Mouse (Mus musculus): Measurements from ENCODE around the gene Prkag1. TPM values are rescaled to one million over a fixed set of nuclear protein-coding genes. Genes with fewer than 3 reads are reported as not detected.
"Not testable (repeated sequence)": the region's sequence is repeated elsewhere in the genome, so short reads cannot be mapped to it uniquely, and the experiment has no call there.

Prkag1 gene
- total and polyA plus RNA-seq, 2 experiments from 2014 or later, result 45.1 to 50.6 TPM

GRCm38 (mm10) chr15:98821403-98821802 lies 9.9 kb downstream of the Prkag1 start:
- no peak overlapping the region for H3K4me2 ChIP-seq (ENCODE audit: low read depth, low read length, poor library complexity, severe bottlenecking)
- no peak overlapping the region for H3K27ac ChIP-seq (ENCODE audit: low read depth, low read length)
- no peak overlapping the region for H3K9ac ChIP-seq (replicated peaks; ENCODE audit: low read length, poor library complexity, severe bottlenecking)
- no peaks in the 10 kb centered on the region for H3K27me3 ChIP-seq (ENCODE audit: insufficient read depth, low read length)
- peaks cover 10% of the 10 kb centered on the region; the same call in 1 of the 2 replicates for H3K36me3 ChIP-seq (ENCODE audit: insufficient read depth, low read length)
- ATAC-seq (ENCODE audit: low FRiP score) (no peak), DNase-seq (ENCODE audit: low spot score) (no peak)
- H3K4me1 ChIP-seq (ENCODE audit: insufficient read depth, low read length), result no peaks in the 10 kb centered on the region
- TF ChIP-seq CTCF (IDR thresholded peaks at IDR 0.05), result peak; percentile 49
- 30% methylated on average over 10 of the region's 10 CpGs for WGBS
- H3K4me3 ChIP-seq (ENCODE audit: low read depth, low read length), result no peak overlapping the region
- no peaks in the 10 kb centered on the region for H3K9me3 ChIP-seq (ENCODE audit: low read length)

- no peak for TF ChIP-seq CTCF (IDR thresholded peaks at IDR 0.05)
- WGBS, result 87% methylated on average over 4 of the region's 4 CpGs
Observed at GRCm38 (mm10) chr15:98820937-98821336, 10.4 kb downstream of the Prkag1 start.

GRCm38 (mm10) chr15:98818171-98818570 lies 13.2 kb downstream of the Prkag1 start:
- no peaks in the 10 kb centered on the region for H3K27me3 ChIP-seq (ENCODE audit: insufficient read depth, low read length)
- WGBS, result 93% methylated on average over 7 of the region's 7 CpGs
- H3K27ac ChIP-seq (ENCODE audit: low read depth, low read length), result no peak overlapping the region
- DNase-seq (ENCODE audit: low spot score) (no peak), ATAC-seq (ENCODE audit: low FRiP score) (no peak)
- no peak overlapping the region for H3K4me2 ChIP-seq (ENCODE audit: low read depth, low read length, poor library complexity, severe bottlenecking)
- no peaks in the 10 kb centered on the region for H3K4me1 ChIP-seq (ENCODE audit: insufficient read depth, low read length)
- H3K4me3 ChIP-seq (ENCODE audit: low read depth, low read length), result no peak overlapping the region
- no peaks in the 10 kb centered on the region for H3K9me3 ChIP-seq (ENCODE audit: low read length)
- H3K36me3 ChIP-seq (ENCODE audit: insufficient read depth, low read length), result peaks cover 23% of the 10 kb centered on the region
- no peak overlapping the region for H3K9ac ChIP-seq (replicated peaks; ENCODE audit: low read length, poor library complexity, severe bottlenecking)
- no peak for TF ChIP-seq CTCF (IDR thresholded peaks at IDR 0.05)

More at GRCm38 (mm10) chr15:98820937-98821336, 10.4 kb downstream of the Prkag1 start:
- Histone ChIP-seq H3K9ac (replicated peaks; ENCODE audit: low read length, poor library complexity, severe bottlenecking) (no peak overlapping the region), H3K9me3 (ENCODE audit: low read length) (no peaks in the 10 kb centered on the region), H3K4me2 (ENCODE audit: low read depth, low read length, poor library complexity, severe bottlenecking) (no peak overlapping the region), H3K27ac (ENCODE audit: low read depth, low read length) (no peak overlapping the region), H3K27me3 (ENCODE audit: insufficient read depth, low read length) (no peaks in the 10 kb centered on the region), H3K4me1 (ENCODE audit: insufficient read depth, low read length) (no peaks in the 10 kb centered on the region), H3K36me3 (ENCODE audit: insufficient read depth, low read length) (peaks cover 10% of the 10 kb centered on the region; the same call in 1 of the 2 replicates), H3K4me3 (ENCODE audit: low read depth, low read length) (no peak overlapping the region)
- ATAC-seq (ENCODE audit: low FRiP score) (no peak), DNase-seq (ENCODE audit: low spot score) (no peak)

- H3K4me1 ChIP-seq (ENCODE audit: insufficient read depth, low read length), result peaks cover 6% of the 10 kb centered on the region
- H3K36me3 ChIP-seq (ENCODE audit: insufficient read depth, low read length), result peaks cover 25% of the 10 kb centered on the region
- no peak for TF ChIP-seq CTCF (IDR thresholded peaks at IDR 0.05)
- H3K9me3 ChIP-seq (ENCODE audit: low read length), result no peaks in the 10 kb centered on the region
- no peak overlapping the region for H3K4me3 ChIP-seq (ENCODE audit: low read depth, low read length)
- no peak overlapping the region for H3K9ac ChIP-seq (replicated peaks; ENCODE audit: low read length, poor library complexity, severe bottlenecking)
- no peak for ATAC-seq (ENCODE audit: low FRiP score)
- no peak for DNase-seq (ENCODE audit: low spot score)
- peaks cover 15% of the 10 kb centered on the region for H3K27me3 ChIP-seq (ENCODE audit: insufficient read depth, low read length)
- H3K4me2 ChIP-seq (ENCODE audit: low read depth, low read length, poor library complexity, severe bottlenecking), result no peak overlapping the region
- 83% methylated on average over 20 of the region's 20 CpGs for WGBS
- H3K27ac ChIP-seq (ENCODE audit: low read depth, low read length), result no peak overlapping the region
Observed at GRCm38 (mm10) chr15:98812741-98813424, 18.4 kb downstream of the Prkag1 start.

- not testable (repeated sequence) for H3K9ac ChIP-seq (replicated peaks; ENCODE audit: low read length, poor library complexity, severe bottlenecking); H3K4me2 ChIP-seq (ENCODE audit: low read depth, low read length, poor library complexity, severe bottlenecking); ATAC-seq (ENCODE audit: low FRiP score); DNase-seq (ENCODE audit: low spot score); H3K9me3 ChIP-seq (ENCODE audit: low read length); H3K4me3 ChIP-seq (ENCODE audit: low read depth, low read length); H3K27ac ChIP-seq (ENCODE audit: low read depth, low read length)
- Histone ChIP-seq H3K4me1 (ENCODE audit: insufficient read depth, low read length) (peaks cover 18% of the 10 kb centered on the region), H3K36me3 (ENCODE audit: insufficient read depth, low read length) (peaks cover 19% of the 10 kb centered on the region), H3K27me3 (ENCODE audit: insufficient read depth, low read length) (peaks cover 38% of the 10 kb centered on the region)
- 0 out of 2 replicates have a peak, but pooled peaks have one; percentile 14 for TF ChIP-seq CTCF (IDR thresholded peaks at IDR 0.05)
- WGBS, result 78% methylated on average over 6 of the region's 6 CpGs
Observed at GRCm38 (mm10) chr15:98810212-98810611, 21.1 kb downstream of the Prkag1 start.

- DNase-seq (ENCODE audit: low spot score) (no peak), ATAC-seq (ENCODE audit: low FRiP score) (no peak)
- Histone ChIP-seq H3K4me1 (ENCODE audit: insufficient read depth, low read length) (peaks cover 18% of the 10 kb centered on the region), H3K4me2 (ENCODE audit: low read depth, low read length, poor library complexity, severe bottlenecking) (peak within 1 kb of the TSS; percentile 80), H3K4me3 (ENCODE audit: low read depth, low read length) (peak within 1 kb of the TSS; percentile 52), H3K9me3 (ENCODE audit: low read length) (no peaks in the 10 kb centered on the region), H3K27ac (ENCODE audit: low read depth, low read length) (no peak within 1 kb of the TSS), H3K36me3 (ENCODE audit: insufficient read depth, low read length) (peaks cover 16% of the 10 kb centered on the region), H3K9ac (replicated peaks; ENCODE audit: low read length, poor library complexity, severe bottlenecking) (0 out of 2 replicates have a peak within 1 kb of the TSS, but pooled peaks have one; percentile 14), H3K27me3 (ENCODE audit: insufficient read depth, low read length) (peaks cover 46% of the 10 kb centered on the region)
- WGBS, result 74% methylated on average over 3 of the region's 3 CpGs
- no peak for TF ChIP-seq CTCF (IDR thresholded peaks at IDR 0.05)
Observed at GRCm38 (mm10) chr15:98809390-98809789, 21.9 kb downstream of the Prkag1 start, which contains the start of gene Ddn. Gene Ddn (minus strand): TSS chr15:98809490.
